Mouse (Mus musculus) liver, adult 2 months (tissue): ENCODE measurements at regions not wholly inside any gene's neighbourhood (a gene's known extent, or its start where the extent isn't known, plus 50 kb on each side); places are given as distances from the start of the nearest gene placed in this dataset.

Experiments used
- CTCF ChIP-seq: fragments of 200-500 bp; IDR thresholded peaks from 2 replicates; pipeline ENCODE4 v1.5.1; 2011; ENCODE audit warnings: low read depth, low read length, control low read depth
- POLR2A ChIP-seq: fragments of 200-500 bp; IDR thresholded peaks from 2 replicates; pipeline ENCODE4 v1.6.1; 2011; ENCODE audit warnings: low read length, control low read depth; ENCODE audit not compliant: insufficient read depth; ENCODE audit errors: extremely low read depth

GRCm38 (mm10) chr5:62147399-62147798 is 338.8 kb downstream of the G6pd2 start:
- TF ChIP-seq POLR2A (no peak), CTCF (no peak)
